Comparison of ENCODE assay signal across 34 mouse cellular contexts in the genomic region with DNA sequence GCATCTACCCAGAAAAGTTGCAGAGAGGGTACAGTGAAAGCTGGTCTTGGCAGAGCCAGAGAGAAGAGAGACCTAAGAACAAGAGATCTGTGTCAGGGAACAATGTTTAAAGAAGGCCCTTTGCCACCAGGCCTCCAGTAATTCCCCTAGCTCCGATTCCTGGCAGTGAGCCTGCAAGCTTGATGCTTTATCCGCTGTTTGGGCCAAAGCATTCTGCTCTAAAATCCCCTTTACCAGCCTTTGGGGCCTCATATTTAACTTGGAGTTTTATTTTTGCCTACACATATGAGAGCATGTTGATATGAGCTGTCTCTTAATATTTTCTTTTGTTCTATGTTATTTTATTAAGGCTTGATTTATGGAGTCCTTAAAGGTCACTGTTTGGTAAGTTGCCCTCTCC. TPM values are rescaled to one million over a fixed set of nuclear protein-coding genes. Genes with fewer than 3 reads are reported as not detected.
DNase-seq lines count a peak whose midpoint lies in the region; ATAC-seq and TF ChIP-seq lines count a peak whose summit lies in the region.
"Had no signal": no experiment of that assay in that cellular context is flagged by ENCODE, and none has a peak within 500 bp of the region (broad histone marks: within the 10 kb centered on the region; RNA-seq: fewer than 3 reads in every experiment).

No protein-coding gene starts in this region.

- H3K9ac ChIP-seq in forebrain, embryonic 14.5 days (ENCODE audit: low read length): no peak overlapping the region
- H3K9ac ChIP-seq in midbrain, postnatal 0 days (replicated peaks; ENCODE audit: low read length, poor library complexity, severe bottlenecking): no peak overlapping the region
- H3K9ac ChIP-seq in midbrain, embryonic 11.5 days (ENCODE audit: low read length): no peak overlapping the region
- H3K9ac ChIP-seq: heart, embryonic 13.5 days; liver, embryonic 14.5 days had no signal

- H3K4me3 ChIP-seq in forebrain, embryonic 14.5 days (ENCODE audit: low read depth, low read length): no peak overlapping the region
- no peak overlapping the region for H3K4me3 ChIP-seq in forebrain, embryonic 10.5 days
- no peak overlapping the region for H3K4me3 ChIP-seq in layer of hippocampus, adult 2 months
- no peak overlapping the region for H3K4me3 ChIP-seq in midbrain, postnatal 0 days (ENCODE audit: low read depth, low read length)
- H3K4me3 ChIP-seq in midbrain, embryonic 11.5 days (ENCODE audit: low read depth, low read length): no peak overlapping the region
- H3K4me3 ChIP-seq: gastrocnemius, adult 2 months; heart, embryonic 13.5 days; left cerebral cortex, adult 2 months; midbrain, embryonic 10.5 days had no signal

- no peaks in the 10 kb centered on the region for H3K9me3 ChIP-seq in forebrain, embryonic 14.5 days (replicated peaks; ENCODE audit: control insufficient read depth, low read length)
- H3K9me3 ChIP-seq in forebrain, embryonic 10.5 days: no peaks in the 10 kb centered on the region
- H3K9me3 ChIP-seq in midbrain, postnatal 0 days (ENCODE audit: low read length): no peaks in the 10 kb centered on the region
- H3K9me3 ChIP-seq in midbrain, embryonic 11.5 days (ENCODE audit: control insufficient read depth, low read length): no peaks in the 10 kb centered on the region
- H3K9me3 ChIP-seq: heart, embryonic 13.5 days; midbrain, embryonic 10.5 days had no signal

- TF ChIP-seq CTCF in layer of hippocampus, adult 2 months (conservative IDR thresholded peaks at IDR 0.05): no peak
- TF ChIP-seq CTCF in midbrain, postnatal 0 days (IDR thresholded peaks at IDR 0.05): no peak

- no peak overlapping the region for H3K4me2 ChIP-seq in forebrain, embryonic 14.5 days (ENCODE audit: low read length)
- no peak overlapping the region for H3K4me2 ChIP-seq in midbrain, postnatal 0 days (ENCODE audit: low read depth, low read length, poor library complexity, severe bottlenecking)
- H3K4me2 ChIP-seq in midbrain, embryonic 11.5 days: no peak overlapping the region
- H3K4me2 ChIP-seq: heart, embryonic 13.5 days had no signal

- ATAC-seq in forebrain, embryonic 14.5 days: no peak
- ATAC-seq in midbrain, postnatal 0 days (ENCODE audit: low FRiP score): no peak
- ATAC-seq in midbrain, embryonic 11.5 days (ENCODE audit: low FRiP score): no peak
- ATAC-seq: forebrain, embryonic 16.5 days; intestine, embryonic 16.5 days had no signal

- H3K36me3 ChIP-seq in forebrain, embryonic 14.5 days (ENCODE audit: control insufficient read depth, insufficient read depth, low read length): no peaks in the 10 kb centered on the region
- no peaks in the 10 kb centered on the region for H3K36me3 ChIP-seq in forebrain, embryonic 10.5 days (replicated peaks)
- no peaks in the 10 kb centered on the region for H3K36me3 ChIP-seq in midbrain, postnatal 0 days (ENCODE audit: insufficient read depth, low read length)
- no peaks in the 10 kb centered on the region for H3K36me3 ChIP-seq in midbrain, embryonic 11.5 days (ENCODE audit: control insufficient read depth, insufficient read depth, low read length)
- H3K36me3 ChIP-seq: heart, embryonic 13.5 days; midbrain, embryonic 10.5 days had no signal

- WGBS in forebrain, embryonic 14.5 days: 41% methylated on average over 2 of the region's 2 CpGs
- WGBS in forebrain, embryonic 10.5 days: 84% methylated on average over 2 of the region's 2 CpGs
- 60% methylated on average over 2 of the region's 2 CpGs for WGBS in midbrain, postnatal 0 days
- 92% methylated on average over 2 of the region's 2 CpGs for WGBS in midbrain, embryonic 11.5 days

- DNase-seq in forebrain, embryonic 14.5 days (ENCODE audit: low spot score): peak; percentile 36
- DNase-seq in forebrain, embryonic 10.5 days (ENCODE audit: extremely low spot score, low spot score): no peak
- peak; percentile 32 to 38 for DNase-seq in layer of hippocampus, postnatal 10 days (ENCODE audit: low spot score in 2 of 2)
- DNase-seq in layer of hippocampus, adult 2 months (ENCODE audit: low spot score in 2 of 2): no peak
- no peak for DNase-seq in midbrain, postnatal 0 days (ENCODE audit: low spot score)
- DNase-seq in midbrain, embryonic 11.5 days (ENCODE audit: low spot score, missing footprints): no peak
- DNase-seq in thymus, postnatal 25 days: no peak
- DNase-seq: adrenal gland, adult 2 months; B cell, adult 2 months; cerebellum, adult 11 months; cerebellum, postnatal 25 days; gastrocnemius, adult 2 months; gastrocnemius, postnatal 36 days; heart, adult 18-20 months; heart, postnatal 10 days; kidney, adult 8-10 months; kidney, postnatal 14 days; liver; lung, adult 2 months; lung, postnatal 14 days; right cerebral cortex, postnatal 25 days; thymus, adult 2 months; thymus, postnatal 4 days had no signal

- no peaks in the 10 kb centered on the region for H3K27me3 ChIP-seq in forebrain, embryonic 14.5 days (replicated peaks; ENCODE audit: control insufficient read depth, insufficient read depth, low read length)
- H3K27me3 ChIP-seq in forebrain, embryonic 10.5 days (ENCODE audit: poor library complexity, severe bottlenecking): no peaks in the 10 kb centered on the region; the same call in 1 of the 2 replicates
- no peaks in the 10 kb centered on the region for H3K27me3 ChIP-seq in midbrain, postnatal 0 days (ENCODE audit: insufficient read depth, low read length)
- H3K27me3 ChIP-seq in midbrain, embryonic 11.5 days (ENCODE audit: control insufficient read depth, insufficient read depth, low read length): no peaks in the 10 kb centered on the region
- H3K27me3 ChIP-seq: heart, embryonic 13.5 days had no signal

- no peaks in the 10 kb centered on the region for H3K4me1 ChIP-seq in forebrain, embryonic 14.5 days (ENCODE audit: control insufficient read depth, insufficient read depth, low read length)
- H3K4me1 ChIP-seq in forebrain, embryonic 10.5 days: peaks cover 21% of the 10 kb centered on the region
- no peaks in the 10 kb centered on the region for H3K4me1 ChIP-seq in midbrain, postnatal 0 days (ENCODE audit: insufficient read depth, low read length)
- peaks cover 2% of the 10 kb centered on the region; the same call in 1 of the 2 replicates for H3K4me1 ChIP-seq in midbrain, embryonic 11.5 days (ENCODE audit: control insufficient read depth, insufficient read depth, low read length)

- no peak overlapping the region for H3K27ac ChIP-seq in forebrain, embryonic 14.5 days (ENCODE audit: low read depth, low read length)
- H3K27ac ChIP-seq in forebrain, embryonic 10.5 days: no peak overlapping the region
- H3K27ac ChIP-seq in layer of hippocampus, adult 2 months: no peak overlapping the region
- H3K27ac ChIP-seq in midbrain, postnatal 0 days (ENCODE audit: low read depth, low read length): peak overlapping the region; percentile 32; the same call in 1 of the 2 replicates
- H3K27ac ChIP-seq in midbrain, embryonic 11.5 days (ENCODE audit: low read depth, low read length): no peak overlapping the region
- H3K27ac ChIP-seq: gastrocnemius, adult 2 months; heart, embryonic 13.5 days; left cerebral cortex, adult 2 months; liver, embryonic 14.5 days; midbrain, embryonic 10.5 days; stomach, postnatal 0 days had no signal

RNA-seq across cellular contexts. Expression of gene Plpp4, which starts 57.1 kb away (rescaled TPM):
- 2.4 and 2.7 TPM in 2 replicates for polyA plus RNA-seq in forebrain, embryonic 14.5 days (2014; fragmentation: Nextera tagmentation; extraction: Ambion mirVana)
- polyA plus RNA-seq in forebrain, embryonic 10.5 days (2016; fragmentation: Nextera tagmentation; extraction: Ambion mirVana): 0.20 and 1.4 TPM in 2 replicates
- 10 to 100 TPM; 14.5 to 15.5 TPM for total RNA-seq in layer of hippocampus, postnatal 10 days (2021)
- 10 to 100 TPM in 1 of 2 experiments, 1 to 10 TPM in 1; 9.3 to 12.2 TPM for total RNA-seq in layer of hippocampus, adult 2 months (2021)
- total RNA-seq in midbrain, postnatal 0 days (2014; rRNA removed): 21.9 and 25.0 TPM in 2 replicates
- polyA plus RNA-seq in midbrain, postnatal 0 days (2015; fragmentation: Nextera tagmentation; extraction: Ambion mirVana): 12.7 and 16.7 TPM in 2 replicates
- polyA plus RNA-seq in midbrain, embryonic 11.5 days (2014; fragmentation: Nextera tagmentation; extraction: Ambion mirVana): 4.5 TPM in 2 replicates
- total RNA-seq: adrenal gland, adult 2 months; gastrocnemius, adult 2 months; gastrocnemius, postnatal 36 days; heart, adult 18-20 months; hematopoietic stem cell, adult 5-6 weeks; megakaryocyte progenitor cell, adult 5-6 weeks; monocyte, adult 5-6 weeks had no signal
- polyA plus RNA-seq: adrenal gland, adult 2 months; lung, adult 2 months; spleen, adult 2 months had no signal

Comparison
In these comparisons a context has a peak if more than half of its experiments do, and no peak if none do; other contexts are left out.
1. DNase-seq: peak in forebrain, embryonic 14.5 days (single experiment) and layer of hippocampus, postnatal 10 days (2 of 2); none in forebrain, embryonic 10.5 days (single experiment), layer of hippocampus, adult 2 months (0 of 2), midbrain, postnatal 0 days (single experiment), midbrain, embryonic 11.5 days (single experiment) and thymus, postnatal 25 days (single experiment).